In genomic region chr19:59345081-59345657, GRCm38 (mm10) we compare ENCODE assay signal across 8 mouse cellular contexts. TPM values are rescaled to one million over a fixed set of nuclear protein-coding genes. Genes with fewer than 3 reads are reported as not detected.
A peak's percentile ranks its signal among the peaks of the same experiment; 100 is the strongest.
DNase-seq lines count a peak whose midpoint lies in the region; ATAC-seq and TF ChIP-seq lines count a peak whose summit lies in the region.

No protein-coding gene starts in this region.

- H3K36me3 ChIP-seq in ES-Bruce4 (ENCODE audit: control insufficient read depth, insufficient read depth, low read length, poor library complexity, severe bottlenecking) = no peaks in the 10 kb centered on the region
- no peaks in the 10 kb centered on the region for H3K36me3 ChIP-seq in forebrain, embryonic 12.5 days (replicated peaks)
- no peaks in the 10 kb centered on the region for H3K36me3 ChIP-seq in lung, postnatal 0 days (ENCODE audit: insufficient read depth, low read length)

- H3K4me3 ChIP-seq in ES-Bruce4 (ENCODE audit: low read depth, low read length) = peak overlapping the region; percentile 58
- peak overlapping the region; percentile 92 for H3K4me3 ChIP-seq in forebrain, embryonic 12.5 days (replicated peaks)
- peak overlapping the region; percentile 93 for H3K4me3 ChIP-seq in lung, postnatal 0 days (ENCODE audit: low read depth, low read length)

- no peak overlapping the region for H3K27ac ChIP-seq in ES-Bruce4 (ENCODE audit: insufficient read depth, low read length)
- peak overlapping the region; percentile 93 for H3K27ac ChIP-seq in forebrain, embryonic 12.5 days
- H3K27ac ChIP-seq in lung, postnatal 0 days (ENCODE audit: low read length) = peak overlapping the region; percentile 92

- intact Hi-C loops in heart, postnatal 10 days (cut with DNase I) = no loop called here

- no peaks in the 10 kb centered on the region for H3K9me3 ChIP-seq in ES-Bruce4 (replicated peaks; ENCODE audit: control insufficient read depth, insufficient read depth, low read length, poor library complexity, severe bottlenecking)
- no peaks in the 10 kb centered on the region for H3K9me3 ChIP-seq in forebrain, embryonic 12.5 days
- H3K9me3 ChIP-seq in lung, postnatal 0 days (ENCODE audit: low read length) = no peaks in the 10 kb centered on the region

- no peaks in the 10 kb centered on the region for H3K4me1 ChIP-seq in ES-Bruce4 (ENCODE audit: control insufficient read depth, insufficient read depth, low read length)
- peaks cover 39% of the 10 kb centered on the region for H3K4me1 ChIP-seq in forebrain, embryonic 12.5 days
- peaks cover 16% of the 10 kb centered on the region; the same call in 1 of the 2 replicates for H3K4me1 ChIP-seq in lung, postnatal 0 days (ENCODE audit: insufficient read depth, low read depth, low read length)

- no peak for TF ChIP-seq POLR2A in ES-Bruce4 (IDR thresholded peaks at IDR 0.05; ENCODE audit: insufficient read depth, low read length)

- H3K4me2 ChIP-seq in forebrain, embryonic 12.5 days = peak overlapping the region; percentile 88
- peak overlapping the region; percentile 89 for H3K4me2 ChIP-seq in lung, postnatal 0 days (replicated peaks; ENCODE audit: low read depth, low read length)

- H3K9ac ChIP-seq in ES-Bruce4 (ENCODE audit: low read depth, poor library complexity, severe bottlenecking) = peak overlapping the region; percentile 89
- H3K9ac ChIP-seq in forebrain, embryonic 12.5 days = peak overlapping the region; percentile 92
- peak overlapping the region; percentile 84 for H3K9ac ChIP-seq in lung, postnatal 0 days (replicated peaks; ENCODE audit: low read depth)

- TF ChIP-seq CTCF in ES-Bruce4 (IDR thresholded peaks at IDR 0.05; ENCODE audit: low read depth, low read length) = no peak
- peak; percentile 56 for TF ChIP-seq CTCF in lung, postnatal 0 days (IDR thresholded peaks at IDR 0.05)

- peak; percentile 76 for DNase-seq in adrenal gland, postnatal 14 days
- peak; percentile 62 to 68 for DNase-seq in heart, postnatal 10 days
- peak; percentile 56 to 74 for DNase-seq in kidney, postnatal 25 days
- DNase-seq in lung, postnatal 0 days (ENCODE audit: low spot score) = peak; percentile 78
- peak; percentile 41 to 46 for DNase-seq in urinary bladder, postnatal 36 days (ENCODE audit: low spot score in 2 of 2)

- H3K27me3 ChIP-seq in ES-Bruce4 (ENCODE audit: control insufficient read depth, insufficient read depth, low read length, poor library complexity, severe bottlenecking) = no peaks in the 10 kb centered on the region
- H3K27me3 ChIP-seq in forebrain, embryonic 12.5 days = no peaks in the 10 kb centered on the region
- no peaks in the 10 kb centered on the region for H3K27me3 ChIP-seq in lung, postnatal 0 days (replicated peaks; ENCODE audit: insufficient read depth, low read length)

- TF ChIP-seq EP300 in ES-Bruce4 (IDR thresholded peaks at IDR 0.05; ENCODE audit: insufficient read depth, low read depth, low read length) = no peak
- no peak for TF ChIP-seq EP300 in lung, postnatal 0 days (IDR thresholded peaks at IDR 0.05)

- WGBS in forebrain, embryonic 12.5 days = under 1% methylated on average over 53 of the region's 70 CpGs
- WGBS in lung, postnatal 0 days = 0% methylated on average over 39 of the region's 70 CpGs

- ATAC-seq in forebrain, embryonic 12.5 days (ENCODE audit: low FRiP score) = peak; percentile 66
- peak; percentile 49 for ATAC-seq in lung, postnatal 0 days
- ATAC-seq in neutrophil, adult 5-6 weeks (ENCODE audit: extremely low read depth, insufficient number of reproducible peaks, low FRiP score, poor library complexity, severe bottlenecking) = peak; percentile 47; the same call in 1 of the 2 replicates

RNA-seq across cellular contexts. Expression of gene Pdzd8, which starts 0.4 kb away (rescaled TPM):
- 30.7 and 35.1 TPM in 2 replicates for polyA plus RNA-seq in ES-Bruce4 (2011; ENCODE audit: insufficient read depth, insufficient read length, low read depth, missing spikeins)
- total RNA-seq in adrenal gland, postnatal 14 days (2021) = 33.6 and 33.9 TPM in 2 replicates
- polyA plus RNA-seq in forebrain, embryonic 12.5 days (2016; fragmentation: Nextera tagmentation; extraction: Ambion mirVana) = 15.0 and 15.9 TPM in 2 replicates
- 10 to 100 TPM; 30.4 to 31.3 TPM for total RNA-seq in heart, postnatal 10 days (2021)
- 6.3 and 6.8 TPM in 2 replicates for polyA plus RNA-seq in lung, postnatal 0 days (2015; fragmentation: Nextera tagmentation; extraction: Ambion mirVana)
- 54.5 and 65.5 TPM in 2 replicates for total RNA-seq in neutrophil, adult 5-6 weeks (2017)

RNA-seq across cellular contexts. Expression of gene Rps12-ps3, which starts 23.1 kb away (rescaled TPM):
- 534 and 780 TPM in 2 replicates for polyA plus RNA-seq in ES-Bruce4 (2011; ENCODE audit: insufficient read depth, insufficient read length, low read depth, missing spikeins)
- total RNA-seq in adrenal gland, postnatal 14 days (2021) = 557 and 670 TPM in 2 replicates
- polyA plus RNA-seq in forebrain, embryonic 12.5 days (2016; fragmentation: Nextera tagmentation; extraction: Ambion mirVana) = 3.0 and 11.5 TPM in 2 replicates
- total RNA-seq in heart, postnatal 10 days (2021) = 100 to 1,000 TPM; 323 to 397 TPM
- 24.0 and 25.3 TPM in 2 replicates for polyA plus RNA-seq in lung, postnatal 0 days (2015; fragmentation: Nextera tagmentation; extraction: Ambion mirVana)
- total RNA-seq in neutrophil, adult 5-6 weeks (2017) = 41.4 and 53.8 TPM in 2 replicates
